Mouse (Mus musculus) forebrain, embryonic 10.5 days (tissue): ENCODE measurements around the gene Pp2d1. TPM values are rescaled to one million over a fixed set of nuclear protein-coding genes. Genes with fewer than 3 reads are reported as not detected.

ENCODE experiments used
- polyA plus RNA-seq: library from polyadenylated mRNA; unstranded; fragments of >200 nt; fragmentation: Nextera tagmentation; extraction: Ambion mirVana; gene quantifications from 2 replicates; pipeline ENCODE4 v1.2.1, GENCODE M21; 2016

The Pp2d1 gene
- polyA plus RNA-seq, 1 experiment from 2014 or later = 0.25 TPM

Other genes with a start within 250 kb of the Pp2d1 start
- gene Efhb, start 76.1 kb downstream of the Pp2d1 start, polyA plus RNA-seq = 0.41 and 0.66 TPM in 2 replicates
- gene Rab5a, start 60.2 kb downstream of the Pp2d1 start, polyA plus RNA-seq = 55.3 and 56.5 TPM in 2 replicates
- gene Kat2b, start 27.4 kb upstream of the Pp2d1 start, polyA plus RNA-seq = 2.1 and 2.8 TPM in 2 replicates
- gene Sgo1, start 149.9 kb upstream of the Pp2d1 start, polyA plus RNA-seq = 47.3 and 54.9 TPM in 2 replicates